Mouse (Mus musculus): Measurements from ENCODE around the gene Vwa3b. TPM values are rescaled to one million over a fixed set of nuclear protein-coding genes. Genes with fewer than 3 reads are reported as not detected.

The Vwa3b gene
- polyA plus RNA-seq, 1 experiment from 2014 or later: 0.40 TPM

DNA sequence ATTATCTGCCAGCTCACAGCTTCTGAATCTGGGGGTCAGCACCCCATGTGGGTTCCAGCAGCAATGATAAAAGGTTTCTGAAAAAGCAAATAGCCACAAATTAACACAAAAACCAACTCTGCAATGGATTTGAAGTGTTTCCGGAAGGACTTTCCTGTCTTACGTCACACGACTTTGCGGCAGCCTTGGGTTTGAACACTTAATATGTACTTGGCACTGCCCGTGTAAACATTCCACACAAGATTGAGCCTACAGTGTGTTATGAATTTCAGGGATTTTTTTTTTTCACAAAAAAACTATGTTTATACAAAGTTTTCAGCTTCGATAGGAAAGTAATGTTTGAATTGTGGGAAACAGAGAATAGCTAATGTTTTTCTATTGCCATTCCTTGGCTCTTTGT is 7.4 kb upstream of the Vwa3b start:
- Histone ChIP-seq H3K9me3 (no peaks in the 10 kb centered on the region), H3K9ac (no peak overlapping the region), H3K36me3 (no peaks in the 10 kb centered on the region), H3K4me3 (no peak overlapping the region), H3K4me1 (peaks cover 3% of the 10 kb centered on the region), H3K27me3 (no peaks in the 10 kb centered on the region), H3K27ac (no peak overlapping the region), H3K4me2 (no peak overlapping the region)
- WGBS: 44% methylated on average over 6 of the region's 6 CpGs
- no peak for ATAC-seq (ENCODE audit: borderline replicate concordance, extremely low read depth, low FRiP score, low TSS enrichment)

- Histone ChIP-seq H3K9me3 (no peaks in the 10 kb centered on the region), H3K27ac (no peak overlapping the region), H3K27me3 (no peaks in the 10 kb centered on the region), H3K4me2 (no peak overlapping the region), H3K4me1 (peaks cover 3% of the 10 kb centered on the region), H3K9ac (no peak overlapping the region), H3K4me3 (no peak overlapping the region), H3K36me3 (no peaks in the 10 kb centered on the region)
- ATAC-seq (ENCODE audit: borderline replicate concordance, extremely low read depth, low FRiP score, low TSS enrichment): no peak
- 53% methylated on average over 2 of the region's 2 CpGs for WGBS
Measured at GRCm38 (mm10) chr1:37022704-37023103, 3.7 kb upstream of the Vwa3b start.

DNA sequence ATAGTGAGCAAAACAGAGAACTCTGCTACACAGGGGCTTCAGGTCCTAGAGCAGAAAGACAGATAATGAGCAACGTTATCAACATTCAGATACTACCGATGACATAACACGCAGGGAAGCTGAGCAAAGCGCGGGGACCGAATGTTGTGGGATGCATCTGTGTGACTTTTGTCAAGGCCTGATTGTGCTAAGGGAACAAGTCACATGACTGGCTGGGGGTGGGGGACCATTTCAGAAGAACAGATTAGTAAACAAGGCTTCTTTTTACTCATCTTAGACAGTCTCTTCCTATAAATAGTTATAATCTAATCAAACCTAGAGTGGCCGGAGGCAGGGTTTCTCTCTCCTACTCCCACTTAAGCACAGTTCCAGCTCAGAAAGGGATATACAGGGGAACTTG is 1.7 kb upstream of the Vwa3b start:
- Histone ChIP-seq H3K4me3 (no peak overlapping the region), H3K9me3 (no peaks in the 10 kb centered on the region), H3K27ac (no peak overlapping the region), H3K4me2 (no peak overlapping the region), H3K4me1 (peaks cover 8% of the 10 kb centered on the region), H3K36me3 (no peaks in the 10 kb centered on the region), H3K27me3 (no peaks in the 10 kb centered on the region), H3K9ac (no peak overlapping the region)
- WGBS: 83% methylated on average over 7 of the region's 7 CpGs
- ATAC-seq (ENCODE audit: borderline replicate concordance, extremely low read depth, low FRiP score, low TSS enrichment): no peak

GRCm38 (mm10) chr1:37025376-37025775 is 1.0 kb upstream of the Vwa3b start:
- Histone ChIP-seq H3K9ac (no peak overlapping the region), H3K4me2 (no peak overlapping the region), H3K9me3 (no peaks in the 10 kb centered on the region), H3K4me3 (no peak overlapping the region), H3K27ac (no peak overlapping the region), H3K36me3 (no peaks in the 10 kb centered on the region), H3K27me3 (0 out of 2 replicates have a peak, but pooled peaks cover 2% of the 10 kb centered on the region), H3K4me1 (peaks cover 8% of the 10 kb centered on the region)
- WGBS: 64% methylated on average over 1 of the region's 1 CpGs
- ATAC-seq (ENCODE audit: borderline replicate concordance, extremely low read depth, low FRiP score, low TSS enrichment): no peak

DNA sequence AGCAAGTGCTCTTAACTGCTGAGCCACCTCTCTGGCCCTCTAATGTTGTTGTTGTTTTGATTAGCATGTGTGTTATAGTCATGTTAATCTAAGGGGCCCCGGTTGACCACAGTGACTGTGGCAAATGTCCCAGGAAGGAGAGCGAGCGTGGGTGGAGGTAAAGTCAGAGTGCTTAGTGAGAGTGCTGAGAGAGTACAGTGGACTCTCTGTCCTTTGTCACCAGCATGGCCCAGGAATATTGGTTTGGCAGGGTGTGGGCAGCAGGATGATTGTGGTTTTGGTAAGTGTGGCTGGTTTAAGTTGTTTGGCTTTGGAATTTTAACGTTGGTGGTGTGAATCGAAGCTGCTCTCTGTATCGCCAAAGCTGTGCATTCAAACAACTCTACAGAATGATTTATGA is 470 bp downstream of the Vwa3b start:
- Histone ChIP-seq H3K27ac (no peak overlapping the region), H3K9ac (no peak overlapping the region), H3K4me2 (no peak overlapping the region), H3K27me3 (0 out of 2 replicates have a peak, but pooled peaks cover 6% of the 10 kb centered on the region), H3K4me1 (peaks cover 8% of the 10 kb centered on the region), H3K36me3 (no peaks in the 10 kb centered on the region), H3K9me3 (no peaks in the 10 kb centered on the region), H3K4me3 (no peak overlapping the region)
- 70% methylated on average over 6 of the region's 6 CpGs for WGBS
- no peak for ATAC-seq (ENCODE audit: borderline replicate concordance, extremely low read depth, low FRiP score, low TSS enrichment)

DNA sequence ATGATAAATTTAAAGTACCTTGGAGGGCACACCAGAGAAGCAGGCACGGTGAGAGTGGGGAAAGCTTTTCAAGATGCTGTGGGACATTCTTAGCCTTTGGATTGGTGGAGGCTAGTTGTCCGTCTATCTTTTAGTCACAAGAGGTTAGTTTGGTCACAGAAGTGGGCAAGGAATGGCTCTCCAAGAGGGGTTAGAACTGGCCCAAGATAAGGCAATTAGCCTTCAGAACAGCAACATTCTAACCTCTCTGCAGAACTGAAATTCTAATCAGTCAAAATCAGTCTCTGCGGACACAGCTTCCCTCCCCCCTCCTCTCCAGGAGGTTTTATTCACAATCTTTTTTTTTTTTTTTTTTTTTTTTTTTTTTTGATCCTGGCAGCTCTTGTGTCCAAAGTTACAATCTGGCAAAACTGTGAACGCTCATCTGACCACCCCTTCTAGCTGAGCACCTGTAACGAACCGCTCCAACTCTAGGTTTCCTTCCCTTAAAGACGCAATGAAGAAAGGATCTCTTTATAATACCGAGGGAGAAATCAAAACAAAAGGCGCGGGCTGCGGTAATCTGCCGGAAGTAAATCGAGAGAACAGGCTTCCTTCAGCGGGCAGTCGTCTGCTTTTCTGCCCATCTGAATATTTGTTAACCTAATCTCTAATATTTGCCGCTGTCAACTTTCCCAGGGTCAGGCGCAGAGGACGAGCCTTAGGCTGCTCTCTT is 2.2 kb downstream of the Vwa3b start:
- no peak overlapping the region for H3K27ac ChIP-seq
- WGBS: 5% methylated on average over 18 of the region's 18 CpGs
- H3K4me2 ChIP-seq: peak overlapping the region; percentile 85
- no peaks in the 10 kb centered on the region for H3K9me3 ChIP-seq
- H3K36me3 ChIP-seq: no peaks in the 10 kb centered on the region
- peak overlapping the region; percentile 45 for H3K4me3 ChIP-seq
- no peak overlapping the region for H3K9ac ChIP-seq
- H3K27me3 ChIP-seq: 0 out of 2 replicates have a peak, but pooled peaks cover 6% of the 10 kb centered on the region
- peaks cover 8% of the 10 kb centered on the region for H3K4me1 ChIP-seq
- ATAC-seq (ENCODE audit: borderline replicate concordance, extremely low read depth, low FRiP score, low TSS enrichment): no peak

GRCm38 (mm10) chr1:37029154-37029907 is 2.9 kb downstream of the Vwa3b start:
- Histone ChIP-seq H3K4me3 (peak overlapping the region; percentile 45), H3K4me2 (peak overlapping the region; percentile 85), H3K9ac (no peak overlapping the region; the same call in 1 of the 2 replicates), H3K36me3 (no peaks in the 10 kb centered on the region), H3K27me3 (0 out of 2 replicates have a peak, but pooled peaks cover 6% of the 10 kb centered on the region), H3K9me3 (no peaks in the 10 kb centered on the region), H3K4me1 (peaks cover 8% of the 10 kb centered on the region), H3K27ac (no peak overlapping the region)
- WGBS: 3% methylated on average over 26 of the region's 26 CpGs
- ATAC-seq (ENCODE audit: borderline replicate concordance, extremely low read depth, low FRiP score, low TSS enrichment): peak; percentile 89; the same call in 1 of the 2 replicates

DNA sequence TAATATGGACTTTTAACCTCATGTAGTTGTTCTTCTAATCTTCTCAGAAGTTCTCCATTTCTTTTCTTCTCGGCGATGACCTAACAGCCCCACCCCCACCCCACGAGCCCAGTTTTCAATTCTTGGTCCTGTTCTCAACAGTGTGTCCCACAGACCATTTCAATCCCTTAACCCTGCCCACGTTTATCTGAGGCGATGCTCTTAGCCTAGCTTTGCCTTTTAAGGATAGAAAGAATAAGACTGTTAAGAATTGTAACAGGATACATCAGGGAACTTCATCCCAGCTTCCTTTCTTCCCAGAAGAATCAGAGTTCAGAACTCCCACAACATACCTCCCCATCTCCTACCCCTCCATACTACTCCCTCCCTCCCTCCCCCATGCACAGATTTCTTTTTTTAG is 3.5 kb downstream of the Vwa3b start:
- Histone ChIP-seq H3K9me3 (no peaks in the 10 kb centered on the region), H3K27me3 (0 out of 2 replicates have a peak, but pooled peaks cover 6% of the 10 kb centered on the region), H3K4me2 (peak overlapping the region; percentile 85; the same call in 1 of the 2 replicates), H3K9ac (no peak overlapping the region), H3K4me3 (no peak overlapping the region), H3K4me1 (peaks cover 8% of the 10 kb centered on the region), H3K27ac (no peak overlapping the region), H3K36me3 (no peaks in the 10 kb centered on the region)
- WGBS: 50% methylated on average over 5 of the region's 5 CpGs
- no peak for ATAC-seq (ENCODE audit: borderline replicate concordance, extremely low read depth, low FRiP score, low TSS enrichment)

DNA sequence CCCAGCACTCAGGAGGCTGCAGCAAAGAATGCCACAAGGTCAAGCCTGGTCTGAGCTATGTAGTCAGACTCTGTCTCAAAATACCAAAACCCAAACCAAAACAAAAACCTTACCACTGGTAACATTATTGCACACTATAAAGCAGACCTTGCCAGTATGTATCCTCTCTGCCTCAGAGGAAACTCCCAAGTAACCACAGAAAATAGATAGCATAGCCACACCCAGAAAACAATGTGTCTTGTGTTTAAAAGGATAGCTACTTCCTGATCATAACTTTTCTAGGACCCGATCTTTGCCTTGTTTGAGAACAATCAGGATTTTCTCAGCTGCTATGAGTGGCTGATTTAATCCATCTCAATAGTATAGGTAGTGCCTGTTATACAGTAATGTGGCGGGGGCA is 4.3 kb downstream of the Vwa3b start:
- H3K27me3 ChIP-seq: 0 out of 2 replicates have a peak, but pooled peaks cover 6% of the 10 kb centered on the region
- no peak overlapping the region for H3K27ac ChIP-seq
- no peaks in the 10 kb centered on the region for H3K9me3 ChIP-seq
- ATAC-seq (ENCODE audit: borderline replicate concordance, extremely low read depth, low FRiP score, low TSS enrichment): no peak
- H3K4me2 ChIP-seq: no peak overlapping the region
- no peak overlapping the region for H3K4me3 ChIP-seq
- 66% methylated on average over 2 of the region's 2 CpGs for WGBS
- H3K36me3 ChIP-seq: no peaks in the 10 kb centered on the region
- no peak overlapping the region for H3K9ac ChIP-seq
- H3K4me1 ChIP-seq: peaks cover 8% of the 10 kb centered on the region

DNA sequence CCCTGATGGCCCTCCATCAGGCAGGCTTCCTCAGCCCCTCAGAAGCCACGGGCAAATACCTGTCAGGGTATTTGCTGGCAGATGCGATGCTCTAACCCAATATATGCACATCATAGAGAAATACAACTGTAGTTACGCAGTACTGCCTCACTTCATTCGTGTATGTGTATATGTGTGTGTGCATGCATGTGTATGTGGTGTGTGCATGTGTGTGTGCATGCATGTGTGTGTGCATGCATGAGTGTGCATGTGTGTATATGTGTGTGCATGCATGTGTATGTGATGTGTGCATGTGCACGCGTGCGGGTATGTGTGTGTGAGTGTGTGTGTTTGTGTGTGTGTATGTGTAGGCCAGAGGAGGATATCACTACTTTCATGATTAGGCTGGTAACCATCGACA is 9.5 kb downstream of the Vwa3b start:
- WGBS: 84% methylated on average over 8 of the region's 8 CpGs
- H3K36me3 ChIP-seq: no peaks in the 10 kb centered on the region
- H3K4me1 ChIP-seq: no peaks in the 10 kb centered on the region
- no peak overlapping the region for H3K9ac ChIP-seq
- H3K27me3 ChIP-seq: no peaks in the 10 kb centered on the region
- no peak overlapping the region for H3K4me3 ChIP-seq
- no peak overlapping the region for H3K27ac ChIP-seq
- H3K4me2 ChIP-seq: no peak overlapping the region
- no peaks in the 10 kb centered on the region for H3K9me3 ChIP-seq
- no peak for ATAC-seq (ENCODE audit: borderline replicate concordance, extremely low read depth, low FRiP score, low TSS enrichment)

- H3K36me3 ChIP-seq: no peaks in the 10 kb centered on the region
- no peak overlapping the region for H3K4me3 ChIP-seq
- no peak for ATAC-seq (ENCODE audit: borderline replicate concordance, extremely low read depth, low FRiP score, low TSS enrichment)
- H3K4me2 ChIP-seq: no peak overlapping the region
- no peak overlapping the region for H3K27ac ChIP-seq
- H3K4me1 ChIP-seq: no peaks in the 10 kb centered on the region
- WGBS: 67% methylated on average over 7 of the region's 7 CpGs
- no peak overlapping the region for H3K9ac ChIP-seq
- H3K9me3 ChIP-seq: no peaks in the 10 kb centered on the region
- no peaks in the 10 kb centered on the region for H3K27me3 ChIP-seq
Measured at GRCm38 (mm10) chr1:37041126-37041525, 14.7 kb downstream of the Vwa3b start.

GRCm38 (mm10) chr1:37041856-37042255 is 15.5 kb downstream of the Vwa3b start:
- H3K4me1 ChIP-seq: no peaks in the 10 kb centered on the region
- no peak overlapping the region for H3K27ac ChIP-seq
- no peak overlapping the region for H3K4me2 ChIP-seq
- no peak for ATAC-seq (ENCODE audit: borderline replicate concordance, extremely low read depth, low FRiP score, low TSS enrichment)
- H3K27me3 ChIP-seq: no peaks in the 10 kb centered on the region
- H3K36me3 ChIP-seq: no peaks in the 10 kb centered on the region
- no peak overlapping the region for H3K9ac ChIP-seq
- WGBS: 85% methylated on average over 5 of the region's 5 CpGs
- no peak overlapping the region for H3K4me3 ChIP-seq
- H3K9me3 ChIP-seq: no peaks in the 10 kb centered on the region

All from lung, embryonic 15.5 days (tissue).